In genomic region chr2:62589333-62589732, GRCm38 (mm10) we compare ENCODE assay signal across 21 mouse cellular contexts. TPM values are rescaled to one million over a fixed set of nuclear protein-coding genes. Genes with fewer than 3 reads are reported as not detected.
DNase-seq lines count a peak whose midpoint lies in the region; ATAC-seq and TF ChIP-seq lines count a peak whose summit lies in the region.
"Had no signal": no experiment of that assay in that cellular context is flagged by ENCODE, and none has a peak within 500 bp of the region (broad histone marks: within the 10 kb centered on the region; RNA-seq: fewer than 3 reads in every experiment).

No protein-coding gene starts in this region.

- no peaks in the 10 kb centered on the region for H3K9me3 ChIP-seq in liver, embryonic 15.5 days (replicated peaks)
- H3K9me3 ChIP-seq in midbrain, embryonic 16.5 days (replicated peaks; ENCODE audit: control insufficient read depth, low read length, poor library complexity, severe bottlenecking) = no peaks in the 10 kb centered on the region
- H3K9me3 ChIP-seq: forebrain, embryonic 15.5 days; heart, embryonic 12.5 days; hindbrain, embryonic 10.5 days had no signal

- no peak for TF ChIP-seq CTCF in liver, adult 2 months (IDR thresholded peaks at IDR 0.05; ENCODE audit: low read depth, low read length)

- H3K4me1 ChIP-seq in liver, adult 2 months (ENCODE audit: control insufficient read depth, insufficient read depth, low read length) = no peaks in the 10 kb centered on the region
- H3K4me1 ChIP-seq in liver, embryonic 15.5 days (replicated peaks) = peaks cover 3% of the 10 kb centered on the region; the same call in 1 of the 2 replicates
- H3K4me1 ChIP-seq in midbrain, embryonic 16.5 days (ENCODE audit: control insufficient read depth, insufficient read depth, low read length) = no peaks in the 10 kb centered on the region
- H3K4me1 ChIP-seq: forebrain, embryonic 15.5 days; heart, embryonic 12.5 days; hindbrain, embryonic 10.5 days had no signal

- no peak for TF ChIP-seq POLR2A in liver, adult 2 months (IDR thresholded peaks at IDR 0.05; ENCODE audit: extremely low read depth, insufficient read depth, low read length)

- 59% methylated on average over 4 of the region's 4 CpGs for WGBS in liver, adult 2 months
- WGBS in liver, embryonic 15.5 days (ENCODE audit: insufficient replicate concordance) = 58% methylated on average over 4 of the region's 4 CpGs
- WGBS in midbrain, embryonic 16.5 days = 90% methylated on average over 4 of the region's 4 CpGs

- peak; percentile 88 for ATAC-seq in erythroblast, adult 5-6 weeks (replicated peaks; ENCODE audit: low FRiP score, poor library complexity, severe bottlenecking)
- ATAC-seq in liver, embryonic 15.5 days (ENCODE audit: insufficient read depth) = peak; percentile 83
- no peak for ATAC-seq in midbrain, embryonic 16.5 days
- ATAC-seq: forebrain, embryonic 15.5 days had no signal

- no peak overlapping the region for H3K4me3 ChIP-seq in liver, adult 2 months (ENCODE audit: insufficient read depth, low read depth, low read length)
- H3K4me3 ChIP-seq in liver, embryonic 15.5 days (replicated peaks) = no peak overlapping the region; the same call in 1 of the 2 replicates
- no peak overlapping the region for H3K4me3 ChIP-seq in midbrain, embryonic 16.5 days (ENCODE audit: low read depth, low read length)
- H3K4me3 ChIP-seq: forebrain, embryonic 15.5 days; heart, adult 2 months; heart, embryonic 12.5 days; hindbrain, embryonic 10.5 days had no signal

- H3K4me2 ChIP-seq in liver, embryonic 15.5 days = no peak overlapping the region; the same call in 1 of the 2 replicates
- H3K4me2 ChIP-seq in midbrain, embryonic 16.5 days (ENCODE audit: low read length) = no peak overlapping the region
- H3K4me2 ChIP-seq: forebrain, embryonic 15.5 days; heart, embryonic 12.5 days; hindbrain, embryonic 14.5 days had no signal

- H3K27me3 ChIP-seq in liver, adult 2 months (ENCODE audit: control insufficient read depth, insufficient read depth, low read length) = no peaks in the 10 kb centered on the region
- H3K27me3 ChIP-seq in liver, embryonic 15.5 days = no peaks in the 10 kb centered on the region
- H3K27me3 ChIP-seq in midbrain, embryonic 16.5 days (ENCODE audit: control insufficient read depth, insufficient read depth, low read depth, low read length) = no peaks in the 10 kb centered on the region
- H3K27me3 ChIP-seq: forebrain, embryonic 15.5 days; heart, embryonic 12.5 days had no signal

- peaks cover 4% of the 10 kb centered on the region for H3K36me3 ChIP-seq in liver, adult 2 months (ENCODE audit: control insufficient read depth, insufficient read depth, low read length)
- no peaks in the 10 kb centered on the region for H3K36me3 ChIP-seq in liver, embryonic 15.5 days (replicated peaks)
- H3K36me3 ChIP-seq in midbrain, embryonic 16.5 days (ENCODE audit: control insufficient read depth, insufficient read depth, low read length) = no peaks in the 10 kb centered on the region
- H3K36me3 ChIP-seq: forebrain, embryonic 15.5 days; heart, embryonic 12.5 days; hindbrain, embryonic 10.5 days had no signal

- peak; percentile 12 for DNase-seq in c-Kit-negative CD71-positive TER-119-positive erythroid progenitor cells, embryonic 14.5 days (ENCODE audit: low read depth, low spot score)
- DNase-seq in liver, adult 2 months (ENCODE audit: extremely low read depth, low read depth, low spot score) = peak; percentile 5
- no peak for DNase-seq in left cerebral cortex, postnatal 36 days (ENCODE audit: low spot score in 2 of 2)
- no peak for DNase-seq in testis, postnatal 14 days (ENCODE audit: low spot score)
- no peak for DNase-seq in thymus, postnatal 0 days (ENCODE audit: low spot score)
- DNase-seq: adrenal gland, adult 2 months; adrenal gland, postnatal 25 days; cerebellum, adult 11 months; cerebellum, adult 9-10 months; cerebellum, postnatal 25 days; gastrocnemius, postnatal 10 days; heart, adult 2 months had no signal

- intact Hi-C loops in left cerebral cortex, postnatal 36 days (cut with DNase I) = no loop called here

- no peak overlapping the region for H3K27ac ChIP-seq in liver, adult 2 months (replicated peaks; ENCODE audit: insufficient read depth, low read depth, low read length)
- peak overlapping the region; percentile 25; the same call in 1 of the 2 replicates for H3K27ac ChIP-seq in liver, embryonic 15.5 days (replicated peaks)
- H3K27ac ChIP-seq in midbrain, embryonic 16.5 days (ENCODE audit: low read length) = no peak overlapping the region
- H3K27ac ChIP-seq: forebrain, embryonic 15.5 days; heart, adult 2 months; hindbrain, embryonic 10.5 days; hindbrain, embryonic 14.5 days had no signal

- no peak overlapping the region for H3K9ac ChIP-seq in liver, adult 2 months (ENCODE audit: low read depth, low read length)
- no peak overlapping the region for H3K9ac ChIP-seq in liver, embryonic 15.5 days
- no peak overlapping the region for H3K9ac ChIP-seq in midbrain, embryonic 16.5 days (ENCODE audit: low read depth, low read length)
- H3K9ac ChIP-seq: forebrain, embryonic 15.5 days; heart, embryonic 12.5 days; hindbrain, embryonic 14.5 days had no signal

- no peaks in the 10 kb centered on the region for H3K79me2 ChIP-seq in liver, adult 2 months (ENCODE audit: control insufficient read depth, insufficient read depth, low read length)

RNA-seq across cellular contexts. Expression of gene Fap, which starts 15.5 kb away (rescaled TPM):
- total RNA-seq in erythroblast, adult 5-6 weeks (2015; ENCODE audit: low replicate concordance) = 0.96 and 3.1 TPM in 2 replicates
- total RNA-seq in erythroblast, adult 5-6 weeks (2017; ENCODE audit: low replicate concordance) = 1.6 and 1.7 TPM in 2 replicates
- 0.40 and 0.74 TPM in 2 replicates for total RNA-seq in liver, adult 2 months (2014; rRNA removed)
- polyA plus RNA-seq in liver, adult 2 months (2012; rRNA removed) = 0.09 and 0.20 TPM in 2 replicates
- polyA plus RNA-seq in liver, embryonic 15.5 days (2015; fragmentation: Nextera tagmentation; extraction: Ambion mirVana) = 0.54 and 0.66 TPM in 2 replicates
- total RNA-seq in left cerebral cortex, postnatal 36 days (2021) = 1 to 10 TPM; 4.3 to 4.5 TPM
- 1.0 and 1.1 TPM in 2 replicates for polyA plus RNA-seq in midbrain, embryonic 16.5 days (2015; fragmentation: Nextera tagmentation; extraction: Ambion mirVana)
- 1.8 and 3.4 TPM in 2 replicates for polyA plus RNA-seq in thymus, postnatal 0 days (2015; fragmentation: Nextera tagmentation; extraction: Ambion mirVana)
- total RNA-seq: ES-E14 had no signal
- polyA plus RNA-seq: erythroblast, embryonic 14.5 days had no signal

RNA-seq across cellular contexts. Expression of gene Ifih1, which starts 56.7 kb away (rescaled TPM):
- total RNA-seq in erythroblast, adult 5-6 weeks (2015; ENCODE audit: low replicate concordance) = 26.3 and 28.8 TPM in 2 replicates
- 39.8 and 51.7 TPM in 2 replicates for total RNA-seq in erythroblast, adult 5-6 weeks (2017; ENCODE audit: low replicate concordance)
- total RNA-seq in liver, adult 2 months (2014; rRNA removed) = 21.0 and 27.9 TPM in 2 replicates
- 6.0 and 7.4 TPM in 2 replicates for polyA plus RNA-seq in liver, adult 2 months (2012; rRNA removed)
- polyA plus RNA-seq in liver, embryonic 15.5 days (2015; fragmentation: Nextera tagmentation; extraction: Ambion mirVana) = 3.3 and 4.8 TPM in 2 replicates
- total RNA-seq in left cerebral cortex, postnatal 36 days (2021) = 1 to 10 TPM; 3.2 to 3.5 TPM
- polyA plus RNA-seq in midbrain, embryonic 16.5 days (2015; fragmentation: Nextera tagmentation; extraction: Ambion mirVana) = 1.2 and 1.4 TPM in 2 replicates
- polyA plus RNA-seq in thymus, postnatal 0 days (2015; fragmentation: Nextera tagmentation; extraction: Ambion mirVana) = 10.7 and 11.4 TPM in 2 replicates

Comparison
In these comparisons a context has a peak if more than half of its experiments do, and no peak if none do; other contexts are left out.
1. DNase-seq: peak in c-Kit-negative CD71-positive TER-119-positive erythroid progenitor cells, embryonic 14.5 days (single experiment) and liver, adult 2 months (single experiment); none in left cerebral cortex, postnatal 36 days (0 of 2), testis, postnatal 14 days (single experiment) and thymus, postnatal 0 days (single experiment).